Comparison of ENCODE assay signal across 8 mouse cellular contexts in genomic region chr14:105499319-105499895, GRCm38 (mm10).
A peak's percentile ranks its signal among the peaks of the same experiment; 100 is the strongest.
DNase-seq lines count a peak whose midpoint lies in the region; ATAC-seq and TF ChIP-seq lines count a peak whose summit lies in the region.

No protein-coding gene starts in this region.

- H3K9ac ChIP-seq in hindbrain, embryonic 13.5 days, result peak overlapping the region; percentile 62
- no peak overlapping the region for H3K9ac ChIP-seq in liver, embryonic 12.5 days

- H3K4me3 ChIP-seq in bone marrow, adult 2 months (replicated peaks; ENCODE audit: control insufficient read depth, low read depth, low read length), result no peak overlapping the region
- peak overlapping the region; percentile 20 for H3K4me3 ChIP-seq in hindbrain, embryonic 13.5 days
- H3K4me3 ChIP-seq in liver, embryonic 12.5 days, result no peak overlapping the region

- no peak for TF ChIP-seq POLR2A in bone marrow, adult 2 months (IDR thresholded peaks at IDR 0.05; ENCODE audit: borderline replicate concordance, control insufficient read depth, low read depth, low read length)

- H3K4me1 ChIP-seq in bone marrow, adult 2 months (ENCODE audit: control insufficient read depth, insufficient read depth, low read length), result peaks cover 2% of the 10 kb centered on the region
- peaks cover 42% of the 10 kb centered on the region for H3K4me1 ChIP-seq in hindbrain, embryonic 13.5 days (replicated peaks)
- peaks cover 5% of the 10 kb centered on the region; the same call in 1 of the 2 replicates for H3K4me1 ChIP-seq in liver, embryonic 12.5 days

- no peaks in the 10 kb centered on the region for H3K9me3 ChIP-seq in hindbrain, embryonic 13.5 days
- H3K9me3 ChIP-seq in liver, embryonic 12.5 days (replicated peaks), result no peaks in the 10 kb centered on the region

- peak; percentile 50 to 62 for DNase-seq in cerebellum, postnatal 10 days
- no peak for DNase-seq in cerebellum, adult 9-10 months
- peak; percentile 35 for DNase-seq in retina, embryonic 14.5 days (ENCODE audit: low spot score)
- no peak for DNase-seq in layer of hippocampus, postnatal 36 days
- no peak for DNase-seq in cerebellum, adult 18-20 months

- no peaks in the 10 kb centered on the region for H3K36me3 ChIP-seq in hindbrain, embryonic 13.5 days
- H3K36me3 ChIP-seq in liver, embryonic 12.5 days, result no peaks in the 10 kb centered on the region

- H3K27ac ChIP-seq in bone marrow, adult 2 months (ENCODE audit: control insufficient read depth, insufficient read depth, low read depth, low read length, poor library complexity), result peak overlapping the region; percentile 3; the same call in 1 of the 2 replicates
- H3K27ac ChIP-seq in hindbrain, embryonic 13.5 days, result peak overlapping the region; percentile 77
- no peak overlapping the region for H3K27ac ChIP-seq in liver, embryonic 12.5 days

- H3K27me3 ChIP-seq in hindbrain, embryonic 13.5 days, result 0 out of 2 replicates have a peak, but pooled peaks cover 2% of the 10 kb centered on the region
- H3K27me3 ChIP-seq in liver, embryonic 12.5 days (replicated peaks), result peaks cover 11% of the 10 kb centered on the region

- H3K4me2 ChIP-seq in hindbrain, embryonic 13.5 days, result peak overlapping the region; percentile 49
- H3K4me2 ChIP-seq in liver, embryonic 12.5 days, result peak overlapping the region; percentile 33

- WGBS in bone marrow, adult 2 months, result 6% methylated on average over 15 of the region's 15 CpGs
- 9% methylated on average over 15 of the region's 15 CpGs for WGBS in hindbrain, embryonic 13.5 days
- 19% methylated on average over 15 of the region's 15 CpGs for WGBS in liver, embryonic 12.5 days (ENCODE audit: insufficient replicate concordance)

- no peak for TF ChIP-seq CTCF in bone marrow, adult 2 months (IDR thresholded peaks at IDR 0.05; ENCODE audit: control insufficient read depth, insufficient read depth, low read length)

- peak; percentile 11; the same call in 1 of the 2 replicates for ATAC-seq in hindbrain, embryonic 13.5 days (ENCODE audit: low FRiP score)
- ATAC-seq in liver, embryonic 12.5 days, result no peak

Comparison
In these comparisons a context has a peak if more than half of its experiments do, and no peak if none do; other contexts are left out.
1. DNase-seq: peak in cerebellum, postnatal 10 days (2 of 2) and retina, embryonic 14.5 days (single experiment); none in cerebellum, adult 9-10 months (single experiment), layer of hippocampus, postnatal 36 days (0 of 2) and cerebellum, adult 18-20 months (0 of 2).